Mouse (Mus musculus): ENCODE measurements around the gene Acap3. TPM values are rescaled to one million over a fixed set of nuclear protein-coding genes. Genes with fewer than 3 reads are reported as not detected.

Gene Acap3
- polyA plus RNA-seq, 1 experiment: 47.6 TPM

- no peak for TF ChIP-seq GATA1 (IDR thresholded peaks at IDR 0.05; ENCODE audit: low read length)
Measured at GRCm38 (mm10) chr4:155863001-155863400, 28.6 kb upstream of the Acap3 start, which contains the start of gene Tas1r3. Gene Tas1r3 (minus strand): TSS chr4:155863362.

GRCm38 (mm10) chr4:155868614-155869298, 22.9 kb upstream of the Acap3 start:
- TF ChIP-seq GATA1 (IDR thresholded peaks at IDR 0.05; ENCODE audit: low read length): no peak

- no peak for TF ChIP-seq GATA1 (IDR thresholded peaks at IDR 0.05; ENCODE audit: low read length)
Measured at GRCm38 (mm10) chr4:155869317-155870033, 22.1 kb upstream of the Acap3 start, which contains the start of the genes Cptp and Ints11. Gene Cptp (minus strand): TSS chr4:155869440. Gene Ints11 (plus strand): TSS chr4:155869546.

- TF ChIP-seq GATA1 (IDR thresholded peaks at IDR 0.05; ENCODE audit: low read length): no peak
Measured at GRCm38 (mm10) chr4:155871404-155871803, 20.2 kb upstream of the Acap3 start.

GRCm38 (mm10) chr4:155883587-155883986, 8.0 kb upstream of the Acap3 start:
- no peak for TF ChIP-seq GATA1 (IDR thresholded peaks at IDR 0.05; ENCODE audit: low read length)

- TF ChIP-seq GATA1 (IDR thresholded peaks at IDR 0.05; ENCODE audit: low read length): no peak
Measured at GRCm38 (mm10) chr4:155886330-155886729, 5.3 kb upstream of the Acap3 start.

GRCm38 (mm10) chr4:155887674-155888073, 3.9 kb upstream of the Acap3 start:
- no peak for TF ChIP-seq GATA1 (IDR thresholded peaks at IDR 0.05; ENCODE audit: low read length)

- TF ChIP-seq GATA1 (IDR thresholded peaks at IDR 0.05; ENCODE audit: low read length): no peak
Measured at GRCm38 (mm10) chr4:155888181-155888580, 3.4 kb upstream of the Acap3 start.

- TF ChIP-seq GATA1 (IDR thresholded peaks at IDR 0.05; ENCODE audit: low read length): no peak
Measured at GRCm38 (mm10) chr4:155889316-155889715, 2.3 kb upstream of the Acap3 start.

GRCm38 (mm10) chr4:155891011-155891471, 581 bp upstream of the Acap3 start:
- no peak for TF ChIP-seq GATA1 (IDR thresholded peaks at IDR 0.05; ENCODE audit: low read length)

- TF ChIP-seq GATA1 (IDR thresholded peaks at IDR 0.05; ENCODE audit: low read length): no peak
Measured at GRCm38 (mm10) chr4:155892017-155892416, 395 bp downstream of the Acap3 start.

- TF ChIP-seq GATA1 (IDR thresholded peaks at IDR 0.05; ENCODE audit: low read length): no peak
Measured at GRCm38 (mm10) chr4:155892438-155893211, 1.0 kb downstream of the Acap3 start.

GRCm38 (mm10) chr4:155893212-155893690, 1.6 kb downstream of the Acap3 start:
- TF ChIP-seq GATA1 (IDR thresholded peaks at IDR 0.05; ENCODE audit: low read length): no peak

- TF ChIP-seq GATA1 (IDR thresholded peaks at IDR 0.05; ENCODE audit: low read length): no peak
Measured at GRCm38 (mm10) chr4:155894311-155894881, 2.8 kb downstream of the Acap3 start.

GRCm38 (mm10) chr4:155895216-155895615, 3.6 kb downstream of the Acap3 start:
- no peak for TF ChIP-seq GATA1 (IDR thresholded peaks at IDR 0.05; ENCODE audit: low read length)

All from G1E-ER4 (cell line).